Mouse (Mus musculus): ENCODE results near the gene Ap2b1.

DNA sequence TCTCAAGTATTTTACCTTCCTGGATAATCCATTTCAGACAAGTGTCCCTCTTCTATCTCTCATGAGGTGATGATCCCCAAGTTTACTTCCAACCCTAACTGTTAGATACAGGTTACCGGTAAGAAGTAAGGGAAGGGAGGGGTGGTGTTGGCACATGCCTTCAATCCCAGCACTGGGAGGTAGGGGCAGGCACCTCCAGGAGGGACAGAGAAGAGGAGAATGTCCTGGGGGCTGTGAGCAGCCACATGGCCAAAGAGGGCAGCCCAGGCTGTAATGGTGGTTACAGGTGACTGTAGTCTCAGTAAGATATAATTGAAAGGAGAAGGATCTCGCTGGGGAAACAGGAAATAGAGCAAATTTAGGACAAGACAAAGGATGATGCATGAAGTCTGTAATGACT is 16.7 kb upstream of the Ap2b1 start:
- TF ChIP-seq CTCF (IDR thresholded peaks at IDR 0.05; ENCODE audit: low read depth) (no peak), EP300 (IDR thresholded peaks at IDR 0.05; ENCODE audit: low read depth) (no peak)

Data from liver, embryonic 14.5 days (tissue).